Mouse (Mus musculus): ENCODE data around the gene Mtrr. TPM values are rescaled to one million over a fixed set of nuclear protein-coding genes. Genes with fewer than 3 reads are reported as not detected.

Mtrr gene
- polyA plus RNA-seq (2015; fragmentation: Nextera tagmentation; extraction: Ambion mirVana), result 20.3 and 21.1 TPM in 2 replicates

- H3K4me1 ChIP-seq (ENCODE audit: control insufficient read depth, insufficient read depth, low read length), result peaks cover 15% of the 10 kb centered on the region
- WGBS, result under 1% methylated on average over 74 of the region's 81 CpGs
- no peaks in the 10 kb centered on the region for H3K9me3 ChIP-seq (replicated peaks; ENCODE audit: control insufficient read depth, low read length)
- no peaks in the 10 kb centered on the region for H3K27me3 ChIP-seq (ENCODE audit: control insufficient read depth, insufficient read depth, low read length)
- H3K9ac ChIP-seq (ENCODE audit: low read length), result peak within 1 kb of the TSS; percentile 92
- ATAC-seq (replicated peaks; ENCODE audit: extremely low read depth, insufficient read depth, low FRiP score), result peak; percentile 99
- peak within 1 kb of the TSS; percentile 84 for H3K4me2 ChIP-seq (ENCODE audit: low read depth, low read length)
- H3K27ac ChIP-seq (ENCODE audit: low read length), result peak within 1 kb of the TSS; percentile 84
- peaks cover 37% of the 10 kb centered on the region for H3K36me3 ChIP-seq (ENCODE audit: control insufficient read depth, insufficient read depth)
- peak within 1 kb of the TSS; percentile 96 for H3K4me3 ChIP-seq (ENCODE audit: low read length)
Measured at GRCm38 (mm10) chr13:68581747-68582516, at the start of gene Mtrr, which contains the start of gene Fastkd3. Gene Mtrr, minus strand, starts transcription at chr13:68582149. Gene Fastkd3, plus strand, starts transcription at chr13:68582234.

- no peak for ATAC-seq (replicated peaks; ENCODE audit: extremely low read depth, insufficient read depth, low FRiP score)
- 67% methylated on average over 3 of the region's 3 CpGs for WGBS
- H3K9me3 ChIP-seq (replicated peaks; ENCODE audit: control insufficient read depth, low read length), result no peaks in the 10 kb centered on the region
- no peak overlapping the region for H3K4me2 ChIP-seq (ENCODE audit: low read depth, low read length)
- no peaks in the 10 kb centered on the region for H3K36me3 ChIP-seq (ENCODE audit: control insufficient read depth, insufficient read depth)
- no peak overlapping the region for H3K27ac ChIP-seq (ENCODE audit: low read length)
- no peaks in the 10 kb centered on the region for H3K27me3 ChIP-seq (ENCODE audit: control insufficient read depth, insufficient read depth, low read length)
- H3K4me3 ChIP-seq (ENCODE audit: low read length), result no peak overlapping the region
- no peaks in the 10 kb centered on the region for H3K4me1 ChIP-seq (ENCODE audit: control insufficient read depth, insufficient read depth, low read length)
- no peak overlapping the region for H3K9ac ChIP-seq (ENCODE audit: low read length)
Measured at GRCm38 (mm10) chr13:68627041-68627440, 45.1 kb upstream of the Mtrr start.

GRCm38 (mm10) chr13:68622792-68623191 lies 40.8 kb upstream of the Mtrr start:
- Histone ChIP-seq H3K9ac (ENCODE audit: low read length) (no peak overlapping the region), H3K36me3 (ENCODE audit: control insufficient read depth, insufficient read depth) (no peaks in the 10 kb centered on the region), H3K4me2 (ENCODE audit: low read depth, low read length) (no peak overlapping the region), H3K4me1 (ENCODE audit: control insufficient read depth, insufficient read depth, low read length) (no peaks in the 10 kb centered on the region), H3K9me3 (replicated peaks; ENCODE audit: control insufficient read depth, low read length) (no peaks in the 10 kb centered on the region), H3K27me3 (ENCODE audit: control insufficient read depth, insufficient read depth, low read length) (no peaks in the 10 kb centered on the region), H3K27ac (ENCODE audit: low read length) (no peak overlapping the region), H3K4me3 (ENCODE audit: low read length) (no peak overlapping the region)
- 47% methylated on average over 6 of the region's 6 CpGs for WGBS
- ATAC-seq (replicated peaks; ENCODE audit: extremely low read depth, insufficient read depth, low FRiP score), result no peak

DNA sequence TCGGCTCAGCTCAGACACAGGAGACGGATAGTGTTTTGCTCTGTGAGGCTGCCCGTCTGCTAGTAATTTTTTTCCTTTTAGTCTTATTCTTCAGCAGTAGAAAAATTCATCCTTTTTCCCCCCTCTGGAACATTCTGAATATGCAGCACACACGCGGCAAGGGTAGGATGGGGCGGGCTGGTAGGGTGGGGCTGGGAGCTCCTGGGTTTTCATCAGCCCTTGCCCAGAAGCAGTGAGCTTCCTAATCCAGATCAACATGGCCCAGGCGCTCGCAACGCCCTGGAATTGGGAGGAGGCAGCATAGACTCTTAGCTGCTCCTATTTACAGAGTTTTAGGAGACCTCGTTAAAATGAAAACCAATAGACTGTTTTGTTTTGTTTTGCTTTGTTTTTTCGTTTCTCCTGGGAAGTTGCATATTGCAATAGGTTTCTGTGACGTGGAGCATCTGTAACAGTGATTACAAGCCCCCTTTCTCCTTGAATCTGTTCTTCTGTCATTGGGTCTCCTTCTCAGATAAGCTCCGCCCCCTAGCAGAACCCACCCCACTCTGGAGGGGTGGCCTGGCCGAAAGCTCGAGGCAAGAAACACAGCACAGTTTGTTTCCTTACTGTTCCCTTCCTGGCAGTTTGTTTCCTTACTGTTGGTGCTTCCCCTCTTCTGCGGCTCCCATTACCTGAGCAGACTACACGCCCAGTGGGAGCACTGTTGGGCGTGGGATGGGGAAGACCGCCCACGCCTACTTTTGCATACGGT lies 25.9 kb upstream of the Mtrr start:
- Histone ChIP-seq H3K4me3 (ENCODE audit: low read length) (peak overlapping the region; percentile 28), H3K4me1 (ENCODE audit: control insufficient read depth, insufficient read depth, low read length) (no peaks in the 10 kb centered on the region; the same call in 1 of the 2 replicates), H3K27me3 (ENCODE audit: control insufficient read depth, insufficient read depth, low read length) (no peaks in the 10 kb centered on the region), H3K9ac (ENCODE audit: low read length) (peak overlapping the region; percentile 15; the same call in 1 of the 2 replicates), H3K9me3 (replicated peaks; ENCODE audit: control insufficient read depth, low read length) (no peaks in the 10 kb centered on the region), H3K36me3 (ENCODE audit: control insufficient read depth, insufficient read depth) (no peaks in the 10 kb centered on the region), H3K27ac (ENCODE audit: low read length) (no peak overlapping the region), H3K4me2 (ENCODE audit: low read depth, low read length) (peak overlapping the region; percentile 58)
- 41% methylated on average over 21 of the region's 21 CpGs for WGBS
- no peak for ATAC-seq (replicated peaks; ENCODE audit: extremely low read depth, insufficient read depth, low FRiP score)

- H3K9me3 ChIP-seq (replicated peaks; ENCODE audit: control insufficient read depth, low read length), result no peaks in the 10 kb centered on the region
- peak overlapping the region; percentile 38; the same call in 1 of the 2 replicates for H3K9ac ChIP-seq (ENCODE audit: low read length)
Measured at GRCm38 (mm10) chr13:68605689-68606126, 23.8 kb upstream of the Mtrr start.

GRCm38 (mm10) chr13:68603085-68603484 lies 21.1 kb upstream of the Mtrr start:
- no peak for ATAC-seq (replicated peaks; ENCODE audit: extremely low read depth, insufficient read depth, low FRiP score)
- WGBS, result 72% methylated on average over 6 of the region's 6 CpGs
- no peak overlapping the region for H3K4me2 ChIP-seq (ENCODE audit: low read depth, low read length)
- H3K4me3 ChIP-seq (ENCODE audit: low read length), result no peak overlapping the region
- H3K9me3 ChIP-seq (replicated peaks; ENCODE audit: control insufficient read depth, low read length), result no peaks in the 10 kb centered on the region
- no peak overlapping the region for H3K9ac ChIP-seq (ENCODE audit: low read length)
- H3K27me3 ChIP-seq (ENCODE audit: control insufficient read depth, insufficient read depth, low read length), result peaks cover 2% of the 10 kb centered on the region; the same call in 1 of the 2 replicates
- H3K36me3 ChIP-seq (ENCODE audit: control insufficient read depth, insufficient read depth), result no peaks in the 10 kb centered on the region
- H3K4me1 ChIP-seq (ENCODE audit: control insufficient read depth, insufficient read depth, low read length), result peaks cover 5% of the 10 kb centered on the region; the same call in 1 of the 2 replicates
- no peak overlapping the region for H3K27ac ChIP-seq (ENCODE audit: low read length)

More at GRCm38 (mm10) chr13:68605689-68606126, 23.8 kb upstream of the Mtrr start:
- Histone ChIP-seq H3K4me3 (ENCODE audit: low read length) (peak overlapping the region; percentile 31), H3K4me2 (ENCODE audit: low read depth, low read length) (peak overlapping the region; percentile 59), H3K27me3 (ENCODE audit: control insufficient read depth, insufficient read depth, low read length) (no peaks in the 10 kb centered on the region), H3K27ac (ENCODE audit: low read length) (no peak overlapping the region), H3K36me3 (ENCODE audit: control insufficient read depth, insufficient read depth) (no peaks in the 10 kb centered on the region), H3K4me1 (ENCODE audit: control insufficient read depth, insufficient read depth, low read length) (peaks cover 5% of the 10 kb centered on the region; the same call in 1 of the 2 replicates)
- 4% methylated on average over 11 of the region's 11 CpGs for WGBS
- peak; percentile 72 for ATAC-seq (replicated peaks; ENCODE audit: extremely low read depth, insufficient read depth, low FRiP score)

DNA sequence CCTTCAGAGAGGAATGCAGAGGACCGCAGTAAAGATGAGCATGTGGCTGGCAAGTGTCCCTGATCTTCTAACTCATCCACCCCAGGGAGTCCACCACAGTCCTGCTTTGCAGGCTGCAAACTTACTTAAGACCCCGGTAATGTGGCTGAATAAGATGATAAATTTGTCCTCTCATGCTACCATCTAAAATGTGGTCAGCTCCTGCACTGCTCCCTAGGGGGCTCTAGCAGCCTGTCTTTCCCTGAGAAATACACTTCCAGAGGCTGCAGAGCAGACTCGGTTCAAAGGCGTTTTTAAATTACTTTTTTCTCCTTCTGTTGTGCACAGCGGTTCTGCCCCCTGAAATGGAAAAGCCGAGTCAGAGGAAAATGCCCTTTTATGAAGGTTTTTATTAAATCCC lies 19.2 kb upstream of the Mtrr start:
- Histone ChIP-seq H3K9ac (ENCODE audit: low read length) (no peak overlapping the region), H3K4me1 (ENCODE audit: control insufficient read depth, insufficient read depth, low read length) (peaks cover 5% of the 10 kb centered on the region; the same call in 1 of the 2 replicates), H3K9me3 (replicated peaks; ENCODE audit: control insufficient read depth, low read length) (no peaks in the 10 kb centered on the region), H3K27me3 (ENCODE audit: control insufficient read depth, insufficient read depth, low read length) (peaks cover 7% of the 10 kb centered on the region; the same call in 1 of the 2 replicates), H3K4me2 (ENCODE audit: low read depth, low read length) (0 out of 2 replicates have a peak overlapping the region, but pooled peaks have one; percentile 8), H3K36me3 (ENCODE audit: control insufficient read depth, insufficient read depth) (no peaks in the 10 kb centered on the region), H3K4me3 (ENCODE audit: low read length) (no peak overlapping the region), H3K27ac (ENCODE audit: low read length) (no peak overlapping the region)
- 21% methylated on average over 6 of the region's 6 CpGs for WGBS
- ATAC-seq (replicated peaks; ENCODE audit: extremely low read depth, insufficient read depth, low FRiP score), result no peak

- no peaks in the 10 kb centered on the region for H3K36me3 ChIP-seq (ENCODE audit: control insufficient read depth, insufficient read depth)
- peaks cover 5% of the 10 kb centered on the region; the same call in 1 of the 2 replicates for H3K4me1 ChIP-seq (ENCODE audit: control insufficient read depth, insufficient read depth, low read length)
- no peak overlapping the region for H3K4me2 ChIP-seq (ENCODE audit: low read depth, low read length)
- H3K27me3 ChIP-seq (ENCODE audit: control insufficient read depth, insufficient read depth, low read length), result peaks cover 7% of the 10 kb centered on the region; the same call in 1 of the 2 replicates
- no peak overlapping the region for H3K9ac ChIP-seq (ENCODE audit: low read length)
- H3K4me3 ChIP-seq (ENCODE audit: low read length), result no peak overlapping the region
- ATAC-seq (replicated peaks; ENCODE audit: extremely low read depth, insufficient read depth, low FRiP score), result no peak
- no peaks in the 10 kb centered on the region for H3K9me3 ChIP-seq (replicated peaks; ENCODE audit: control insufficient read depth, low read length)
- no peak overlapping the region for H3K27ac ChIP-seq (ENCODE audit: low read length)
Measured at GRCm38 (mm10) chr13:68598953-68599352, 17.0 kb upstream of the Mtrr start.
